Mouse (Mus musculus) spleen, adult 2 months (tissue): ENCODE measurements around the gene Taar3.

Experiments
- CTCF ChIP-seq: fragments of 200-500 bp; IDR thresholded peaks from 2 replicates; pipeline ENCODE4 v1.5.1; 2011; ENCODE audit warnings: mild to moderate bottlenecking, inconsistent platforms; ENCODE audit not compliant: insufficient read depth, insufficient read length, insufficient replicate concordance; ENCODE audit errors: extremely low read depth
- POLR2A ChIP-seq: fragments of 200-500 bp; IDR thresholded peaks from 2 replicates; pipeline ENCODE4 v1.6.1; 2011; ENCODE audit warnings: low read depth, low read length, inconsistent platforms

DNA sequence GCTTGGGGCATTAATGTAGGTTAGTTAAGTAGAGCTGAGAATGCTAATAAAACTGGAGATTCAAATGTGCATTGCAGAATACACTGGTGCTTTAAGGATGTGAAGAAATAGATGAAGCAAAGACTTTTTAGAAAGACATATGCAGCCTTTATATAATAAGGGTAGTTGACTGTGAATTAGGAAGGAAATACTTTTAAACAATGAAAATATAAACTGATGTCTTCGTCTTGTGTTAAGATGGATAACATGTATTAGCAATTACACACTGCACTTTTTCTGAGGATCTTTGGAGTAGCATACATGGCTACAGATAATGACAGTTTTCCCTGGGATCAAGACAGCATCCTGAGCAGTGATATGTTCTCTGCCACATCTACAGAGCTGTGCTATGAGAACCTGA, 50.3 kb downstream of the Taar3 start, which contains the start of gene Taar7b:
- TF ChIP-seq CTCF (no peak), POLR2A (no peak)
